Mouse (Mus musculus) neural tube, embryonic 15.5 days (tissue): Measurements from ENCODE around the gene Igf2bp2. TPM values are rescaled to one million over a fixed set of nuclear protein-coding genes. Genes with fewer than 3 reads are reported as not detected.

ENCODE experiments used
- ATAC-seq: fragments of 200-750 bp; cut with Nextera tagmentation; 2 replicates; pipeline ENCODE4 v1.8.0; 2017; ENCODE audit warnings: mild to moderate bottlenecking, moderate TSS enrichment, moderate library complexity; ENCODE audit not compliant: low FRiP score
- H3K27ac ChIP-seq: fragments of 300-500 bp; sonication (generic); replicated peaks from 2 replicates; pipeline ENCODE4 v1.5.1; 2015; ENCODE audit warnings: mild to moderate bottlenecking, inconsistent platforms
- H3K27me3 ChIP-seq: fragments of 300-500 bp; sonication (generic); replicated peaks from 2 replicates; pipeline ENCODE4 v1.6.1; 2015; ENCODE audit warnings: inconsistent platforms
- H3K36me3 ChIP-seq: fragments of 300-500 bp; sonication (generic); 2 replicates; pipeline ENCODE4 v1.6.1; 2015; ENCODE audit warnings: inconsistent platforms
- H3K4me1 ChIP-seq: fragments of 300-500 bp; sonication (generic); 2 replicates; pipeline ENCODE4 v1.6.1; 2015; ENCODE audit warnings: inconsistent platforms
- H3K4me2 ChIP-seq: fragments of 300-500 bp; sonication (generic); 2 replicates; pipeline ENCODE4 v1.6.1; 2015; ENCODE audit warnings: inconsistent platforms, mild to moderate bottlenecking, moderate library complexity
- H3K4me3 ChIP-seq: fragments of 300-500 bp; sonication (generic); replicated peaks from 2 replicates; pipeline ENCODE4 v1.5.1; 2015; ENCODE audit warnings: mild to moderate bottlenecking, inconsistent platforms
- H3K9ac ChIP-seq: fragments of 300-500 bp; sonication (generic); replicated peaks from 2 replicates; pipeline ENCODE4 v1.6.1; 2015; ENCODE audit warnings: mild to moderate bottlenecking, inconsistent platforms
- H3K9me3 ChIP-seq: fragments of 300-500 bp; sonication (generic); replicated peaks from 2 replicates; pipeline ENCODE4 v1.6.1; 2016; ENCODE audit warnings: inconsistent platforms
- WGBS: fragments of 180-500 bp; shearing (Covaris S2); methylation state at CpG from one replicate; pipeline ENCODE4 v1.1.7; 2015; ENCODE audit warnings: mixed read lengths; 5-methylcytosine and 5-hydroxymethylcytosine counted together
- polyA plus RNA-seq: library from polyadenylated mRNA; unstranded; fragments of >200 nt; fragmentation: Nextera tagmentation; extraction: Ambion mirVana; gene quantifications from 2 replicates; pipeline ENCODE4 v1.2.1, GENCODE M21; 2015

Gene Igf2bp2
- polyA plus RNA-seq: 15.5 and 30.4 TPM in 2 replicates

DNA sequence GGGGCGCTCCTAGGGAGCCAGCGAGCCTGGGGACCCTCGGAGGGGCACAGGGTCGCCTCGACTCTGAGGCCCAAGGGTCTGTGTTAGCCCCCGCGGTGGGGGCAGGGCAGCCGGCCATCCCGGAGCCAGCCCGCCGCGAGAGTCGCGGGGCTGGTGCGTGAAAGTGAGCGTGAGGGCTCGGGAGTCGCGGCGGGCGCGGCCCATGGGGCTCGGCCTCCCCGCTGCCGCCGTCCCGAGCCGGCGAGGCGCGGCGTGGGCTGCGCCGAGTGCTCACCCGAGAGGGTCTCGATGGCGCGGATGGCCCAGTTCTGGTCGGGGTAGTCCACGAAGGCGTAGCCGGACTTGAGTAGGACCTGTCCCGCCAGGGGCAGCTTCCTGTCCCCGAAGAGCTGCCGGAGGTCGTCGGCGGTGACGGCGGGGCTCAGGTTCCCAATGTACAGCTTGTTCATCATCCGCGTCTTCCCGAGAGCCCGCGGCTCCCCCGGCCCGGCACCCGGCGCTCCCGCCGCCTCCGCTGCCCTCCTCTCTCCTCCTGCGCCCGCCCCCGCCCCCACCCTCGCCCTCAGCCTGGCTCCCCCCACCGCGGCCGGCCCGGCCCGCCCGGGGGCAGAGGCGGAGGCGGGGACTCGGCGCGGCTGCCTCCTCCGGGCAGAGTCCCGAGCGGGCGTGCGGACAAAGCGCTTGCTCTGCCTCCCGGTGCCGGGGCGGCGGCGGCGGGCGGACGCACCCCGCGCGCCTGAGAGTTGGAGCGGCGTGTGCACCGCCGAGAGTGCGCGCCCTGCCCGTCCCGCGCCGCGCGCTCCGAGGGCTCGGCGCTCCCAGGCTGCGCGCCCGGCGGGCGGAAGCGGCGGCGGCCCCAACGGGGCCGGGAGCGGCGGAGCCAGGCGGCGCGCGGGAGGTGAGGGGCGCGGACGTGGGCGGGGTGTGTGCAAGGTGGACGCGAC is at the start of gene Igf2bp2:
TSS of gene Igf2bp2 (minus strand) at position 788 of the 944 bp plus-strand sequence.
- H3K4me1 ChIP-seq: peaks cover 21% of the 10 kb centered on the region
- H3K36me3 ChIP-seq: no peaks in the 10 kb centered on the region
- H3K9ac ChIP-seq: peak within 1 kb of the TSS; percentile 83
- peak; percentile 80 for ATAC-seq
- WGBS: under 1% methylated on average over 125 of the region's 131 CpGs
- H3K9me3 ChIP-seq: no peaks in the 10 kb centered on the region
- no peaks in the 10 kb centered on the region for H3K27me3 ChIP-seq
- H3K4me3 ChIP-seq: peak within 1 kb of the TSS; percentile 88
- peak within 1 kb of the TSS; percentile 78 for H3K27ac ChIP-seq
- peak within 1 kb of the TSS; percentile 92 for H3K4me2 ChIP-seq

DNA sequence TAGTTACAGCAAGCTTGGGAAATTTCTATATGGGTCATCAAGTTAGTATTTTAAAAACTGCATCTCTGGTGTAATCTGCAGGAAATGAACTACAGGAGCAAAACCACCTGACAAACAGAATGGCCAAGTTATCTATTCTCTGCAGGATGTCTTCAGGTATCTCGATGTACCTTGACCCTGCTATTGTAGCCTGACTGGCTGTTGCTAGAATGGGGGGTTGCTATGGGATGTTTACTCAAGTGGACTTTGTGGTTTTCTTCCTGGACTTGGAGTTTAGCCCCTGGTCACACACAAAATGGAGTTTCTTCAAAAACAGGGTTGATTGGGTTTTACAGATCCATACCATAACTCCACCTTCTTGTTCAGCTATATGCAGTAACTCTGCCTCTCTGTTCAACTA is 40.4 kb upstream of the Igf2bp2 start:
- H3K4me1 ChIP-seq: no peaks in the 10 kb centered on the region
- no peak overlapping the region for H3K9ac ChIP-seq
- H3K36me3 ChIP-seq: no peaks in the 10 kb centered on the region
- H3K27me3 ChIP-seq: no peaks in the 10 kb centered on the region
- H3K9me3 ChIP-seq: no peaks in the 10 kb centered on the region; the same call in 1 of the 2 replicates
- H3K27ac ChIP-seq: no peak overlapping the region
- ATAC-seq: no peak
- no peak overlapping the region for H3K4me3 ChIP-seq
- no peak overlapping the region for H3K4me2 ChIP-seq
- 97% methylated on average over 1 of the region's 1 CpGs for WGBS

DNA sequence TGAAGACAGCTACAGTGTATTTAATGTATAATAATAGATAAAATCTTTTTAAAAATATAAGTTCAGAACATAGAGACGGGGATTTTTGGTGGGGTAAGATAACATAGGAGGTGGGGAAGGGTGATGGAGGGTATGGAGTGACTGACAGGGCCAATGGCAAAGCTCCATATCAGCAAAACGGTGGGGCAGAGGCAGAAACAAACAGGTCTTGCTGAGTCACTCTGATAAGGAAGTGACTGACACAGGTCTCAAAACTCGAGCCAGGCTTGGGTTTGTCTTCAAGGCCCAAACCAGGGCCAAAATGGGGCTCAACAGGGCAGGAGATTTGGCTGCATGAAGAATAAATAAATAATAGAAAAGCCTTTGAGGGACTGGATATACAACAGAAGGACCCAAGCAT is 38.8 kb upstream of the Igf2bp2 start:
- H3K4me2 ChIP-seq: no peak overlapping the region
- H3K36me3 ChIP-seq: no peaks in the 10 kb centered on the region
- H3K4me3 ChIP-seq: no peak overlapping the region
- H3K9ac ChIP-seq: no peak overlapping the region
- no peaks in the 10 kb centered on the region for H3K27me3 ChIP-seq
- no peaks in the 10 kb centered on the region for H3K4me1 ChIP-seq
- ATAC-seq: no peak
- H3K9me3 ChIP-seq: no peaks in the 10 kb centered on the region
- H3K27ac ChIP-seq: no peak overlapping the region
- WGBS: 71% methylated on average over 3 of the region's 3 CpGs

DNA sequence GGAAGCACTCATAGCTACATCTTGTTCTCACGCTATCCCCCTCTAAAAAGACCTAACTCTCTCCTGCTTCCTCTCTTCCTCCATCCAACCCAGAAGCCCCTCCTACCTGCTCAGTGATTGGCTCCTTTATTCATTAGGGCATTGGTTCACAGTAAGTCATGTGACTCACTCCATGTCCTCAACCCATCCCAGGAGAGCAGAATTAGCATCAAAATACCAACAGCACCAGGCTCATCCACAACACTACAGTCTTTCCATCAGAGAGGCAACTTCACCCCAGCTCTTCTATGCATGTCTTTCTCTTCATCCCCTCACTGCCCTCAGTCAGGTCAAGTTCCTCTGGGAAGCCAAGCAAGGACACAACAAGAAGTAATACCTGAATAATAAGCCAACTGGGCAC is 37.4 kb upstream of the Igf2bp2 start:
- WGBS: 71% methylated on average over 1 of the region's 1 CpGs
- no peak overlapping the region for H3K9ac ChIP-seq
- H3K27ac ChIP-seq: no peak overlapping the region
- H3K4me3 ChIP-seq: no peak overlapping the region
- no peaks in the 10 kb centered on the region for H3K9me3 ChIP-seq
- H3K27me3 ChIP-seq: no peaks in the 10 kb centered on the region
- H3K36me3 ChIP-seq: no peaks in the 10 kb centered on the region
- ATAC-seq: no peak
- no peak overlapping the region for H3K4me2 ChIP-seq
- no peaks in the 10 kb centered on the region for H3K4me1 ChIP-seq

DNA sequence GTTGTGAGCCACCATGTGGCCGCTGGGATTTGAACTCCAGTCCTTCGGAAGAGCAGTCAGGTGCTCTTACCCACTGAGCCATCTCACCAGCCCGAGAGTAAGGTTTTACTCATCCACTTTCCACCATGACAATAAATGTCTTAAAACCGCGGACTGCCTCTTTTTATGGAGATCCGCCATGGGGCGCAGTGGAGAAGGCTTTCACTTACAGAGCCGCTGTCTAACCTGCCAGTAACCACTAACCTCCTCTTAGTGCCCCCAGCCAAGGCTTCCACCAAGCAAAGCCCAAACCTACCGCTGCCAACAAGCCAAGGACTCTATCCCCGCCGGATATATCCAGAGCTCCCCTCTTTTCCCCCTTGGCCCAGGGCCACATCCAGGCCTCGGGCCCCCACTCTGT is 24.3 kb upstream of the Igf2bp2 start:
- no peak for ATAC-seq
- Histone ChIP-seq H3K27ac (no peak overlapping the region), H3K9ac (no peak overlapping the region)

DNA sequence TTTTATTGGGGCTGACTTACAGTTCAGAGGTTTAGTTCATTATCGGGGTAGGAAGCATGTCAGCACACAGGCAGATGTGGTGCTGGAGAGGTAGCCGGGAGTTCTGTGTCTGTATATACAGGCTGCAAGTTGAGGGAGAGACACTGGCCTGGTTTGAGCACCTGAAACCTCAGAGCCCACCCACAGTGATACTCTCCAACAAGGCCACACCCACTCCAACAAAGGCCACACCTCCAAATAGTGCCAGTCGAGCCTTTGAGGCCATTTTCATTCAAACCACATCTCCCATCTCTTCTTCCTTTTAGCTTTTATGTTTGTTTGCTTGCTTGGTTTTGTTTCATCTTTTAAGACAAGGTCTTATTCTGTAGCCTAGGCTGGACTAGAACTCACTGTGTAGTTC is 22.3 kb upstream of the Igf2bp2 start:
- no peaks in the 10 kb centered on the region for H3K9me3 ChIP-seq
- H3K9ac ChIP-seq: no peak overlapping the region
- 87% methylated on average over 3 of the region's 3 CpGs for WGBS
- H3K4me3 ChIP-seq: no peak overlapping the region
- H3K4me2 ChIP-seq: no peak overlapping the region
- no peak overlapping the region for H3K27ac ChIP-seq
- H3K27me3 ChIP-seq: no peaks in the 10 kb centered on the region
- ATAC-seq: no peak
- no peaks in the 10 kb centered on the region for H3K36me3 ChIP-seq
- no peaks in the 10 kb centered on the region for H3K4me1 ChIP-seq

More for the DNA sequence above, 24.3 kb upstream of the Igf2bp2 start:
- Histone ChIP-seq H3K4me3 (no peak overlapping the region), H3K36me3 (no peaks in the 10 kb centered on the region), H3K4me2 (no peak overlapping the region), H3K27me3 (no peaks in the 10 kb centered on the region), H3K4me1 (no peaks in the 10 kb centered on the region), H3K9me3 (no peaks in the 10 kb centered on the region)
- WGBS: 85% methylated on average over 12 of the region's 12 CpGs

DNA sequence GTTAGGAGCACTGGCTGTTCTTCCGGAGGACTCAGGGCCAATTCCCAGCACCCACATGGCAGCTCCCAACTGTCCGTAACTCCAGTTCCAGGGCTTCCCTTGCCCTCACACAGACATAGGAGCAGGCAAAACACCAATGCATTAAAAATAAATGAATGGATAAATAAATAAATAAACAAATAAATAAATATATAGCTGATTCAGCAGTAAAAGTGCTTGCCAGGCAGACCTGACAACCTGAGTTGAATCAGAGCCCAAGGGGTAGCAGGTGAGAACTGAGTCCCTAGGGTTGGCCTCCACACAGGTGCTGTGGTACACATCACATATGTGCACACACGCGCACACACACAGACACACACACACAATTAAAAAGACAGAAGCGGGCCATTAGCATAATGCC is 21.0 kb upstream of the Igf2bp2 start:
- H3K4me2 ChIP-seq: no peak overlapping the region
- H3K4me1 ChIP-seq: no peaks in the 10 kb centered on the region
- no peak for ATAC-seq
- WGBS: 95% methylated on average over 5 of the region's 5 CpGs
- H3K9me3 ChIP-seq: no peaks in the 10 kb centered on the region
- no peak overlapping the region for H3K27ac ChIP-seq
- no peak overlapping the region for H3K9ac ChIP-seq
- H3K4me3 ChIP-seq: no peak overlapping the region
- H3K27me3 ChIP-seq: no peaks in the 10 kb centered on the region
- no peaks in the 10 kb centered on the region for H3K36me3 ChIP-seq

DNA sequence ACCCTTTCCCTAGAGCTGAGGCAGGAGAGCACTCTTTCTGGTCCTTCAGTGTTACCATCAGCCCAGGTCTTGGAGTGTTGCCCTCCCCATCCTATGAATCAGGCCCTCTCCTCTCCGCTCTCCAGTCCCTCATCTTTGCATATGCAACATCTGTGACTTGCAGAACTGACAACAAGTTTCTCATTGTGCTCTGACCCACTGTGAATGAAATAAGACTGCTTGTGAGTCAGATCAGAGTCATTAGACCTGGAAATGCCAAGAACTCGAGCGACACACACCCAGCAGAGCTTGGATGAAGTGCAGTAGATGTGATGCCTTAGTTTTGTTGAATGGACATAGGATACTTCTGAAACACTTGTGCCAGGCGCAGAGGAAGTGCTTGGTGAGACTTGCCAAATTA is 19.2 kb upstream of the Igf2bp2 start:
- Histone ChIP-seq H3K4me1 (no peaks in the 10 kb centered on the region), H3K27ac (no peak overlapping the region), H3K4me2 (no peak overlapping the region), H3K9ac (no peak overlapping the region), H3K4me3 (no peak overlapping the region), H3K9me3 (no peaks in the 10 kb centered on the region), H3K27me3 (no peaks in the 10 kb centered on the region), H3K36me3 (no peaks in the 10 kb centered on the region)
- no peak for ATAC-seq
- 87% methylated on average over 4 of the region's 4 CpGs for WGBS

DNA sequence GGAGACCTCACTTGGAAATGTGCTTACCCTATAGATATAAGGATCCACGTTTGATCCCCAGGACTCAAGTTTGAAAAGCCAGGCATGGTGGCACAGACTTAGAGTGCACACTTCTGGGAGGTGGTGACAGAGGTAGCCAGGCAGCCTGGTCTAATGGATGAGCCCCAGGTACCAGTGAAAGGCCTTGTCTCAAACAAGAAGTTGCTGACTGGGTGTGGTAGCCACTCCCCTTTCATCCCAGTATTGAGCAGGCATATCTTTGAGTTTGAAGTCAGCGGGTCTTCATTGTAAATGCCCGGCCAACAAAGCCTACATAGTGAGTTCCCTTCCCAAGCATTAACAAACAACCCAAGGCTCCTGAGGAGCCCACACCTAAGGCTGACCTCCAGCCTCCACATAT is 15.7 kb upstream of the Igf2bp2 start:
- no peak overlapping the region for H3K4me2 ChIP-seq
- H3K4me3 ChIP-seq: no peak overlapping the region
- WGBS: 76% methylated on average over 3 of the region's 3 CpGs
- no peak for ATAC-seq
- no peak overlapping the region for H3K9ac ChIP-seq
- H3K4me1 ChIP-seq: no peaks in the 10 kb centered on the region
- no peaks in the 10 kb centered on the region for H3K27me3 ChIP-seq
- no peak overlapping the region for H3K27ac ChIP-seq
- H3K36me3 ChIP-seq: no peaks in the 10 kb centered on the region
- H3K9me3 ChIP-seq: no peaks in the 10 kb centered on the region

DNA sequence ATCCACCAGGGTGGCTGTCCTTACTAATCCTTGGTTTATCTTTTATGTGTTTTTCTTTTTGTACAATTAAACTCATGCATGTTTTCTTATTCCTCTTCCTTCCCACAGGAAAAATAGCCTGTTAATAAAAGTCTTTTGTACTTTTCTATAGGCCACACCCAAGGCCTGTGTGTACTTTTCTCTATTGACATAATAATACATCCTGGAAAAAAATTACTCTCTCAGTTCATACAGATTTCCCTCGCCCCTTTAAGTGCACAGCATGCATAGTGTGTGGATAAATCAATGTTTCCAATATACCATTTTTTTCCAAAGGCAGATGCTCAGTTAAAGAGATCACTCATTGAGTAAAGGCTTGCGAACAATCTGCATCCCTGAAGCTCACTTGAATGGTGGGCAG is 14.9 kb upstream of the Igf2bp2 start:
- H3K9ac ChIP-seq: no peak overlapping the region
- H3K36me3 ChIP-seq: no peaks in the 10 kb centered on the region
- no peaks in the 10 kb centered on the region for H3K4me1 ChIP-seq
- no peak overlapping the region for H3K27ac ChIP-seq
- H3K4me3 ChIP-seq: no peak overlapping the region
- WGBS: 87% methylated on average over 2 of the region's 2 CpGs
- no peak overlapping the region for H3K4me2 ChIP-seq
- no peaks in the 10 kb centered on the region for H3K27me3 ChIP-seq
- H3K9me3 ChIP-seq: no peaks in the 10 kb centered on the region
- ATAC-seq: no peak

DNA sequence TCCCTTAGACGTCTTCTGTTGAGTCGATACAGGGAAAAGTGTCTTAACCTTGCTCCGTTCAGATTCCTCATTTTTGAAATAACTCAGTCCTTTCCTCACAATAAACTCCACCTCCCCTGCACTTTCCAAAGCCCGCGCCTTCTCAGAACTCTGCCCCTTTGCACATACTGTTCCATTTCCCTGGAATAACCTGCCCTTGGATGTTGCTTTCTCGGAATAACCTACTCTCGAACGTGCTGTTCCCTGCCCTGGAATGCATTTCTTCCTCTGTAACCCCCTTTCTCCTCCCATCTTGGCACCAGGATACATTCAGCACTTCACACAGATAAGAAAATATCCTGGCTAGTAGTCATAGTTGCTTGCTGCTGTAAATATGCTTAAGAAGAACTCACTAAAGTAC is 5.6 kb upstream of the Igf2bp2 start:
- 94% methylated on average over 8 of the region's 8 CpGs for WGBS
- Histone ChIP-seq H3K27me3 (no peaks in the 10 kb centered on the region), H3K4me2 (no peak overlapping the region), H3K36me3 (no peaks in the 10 kb centered on the region), H3K9ac (no peak overlapping the region), H3K9me3 (no peaks in the 10 kb centered on the region), H3K4me3 (no peak overlapping the region), H3K27ac (no peak overlapping the region), H3K4me1 (peaks cover 6% of the 10 kb centered on the region)
- ATAC-seq: no peak

DNA sequence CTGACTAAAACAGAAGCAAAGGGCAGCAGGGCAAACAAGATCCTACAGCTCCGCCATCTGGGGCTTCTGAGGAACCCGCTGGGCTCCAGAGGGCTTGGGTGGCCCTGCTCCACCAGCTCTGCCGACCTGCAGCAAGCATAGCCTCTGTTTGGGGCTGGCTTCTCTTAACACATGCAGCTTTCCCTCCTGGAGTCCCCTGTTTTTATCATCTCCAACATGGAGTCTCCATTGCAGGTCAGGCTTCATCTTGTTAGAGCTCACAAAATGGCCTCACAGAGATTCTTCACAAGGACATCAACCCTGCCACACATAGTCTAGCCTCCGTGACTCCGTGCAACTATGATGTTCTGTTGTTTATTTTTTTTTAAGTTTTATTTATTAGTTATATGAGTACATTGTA is 2.5 kb upstream of the Igf2bp2 start:
- 88% methylated on average over 5 of the region's 5 CpGs for WGBS

More for the DNA sequence above, 2.5 kb upstream of the Igf2bp2 start:
- Histone ChIP-seq H3K4me1 (peaks cover 17% of the 10 kb centered on the region), H3K4me2 (no peak overlapping the region), H3K27me3 (no peaks in the 10 kb centered on the region), H3K9ac (no peak overlapping the region), H3K9me3 (no peaks in the 10 kb centered on the region), H3K4me3 (no peak overlapping the region), H3K36me3 (no peaks in the 10 kb centered on the region), H3K27ac (no peak overlapping the region)
- no peak for ATAC-seq
